Mouse (Mus musculus): Measurements from ENCODE around the gene Map3k13. TPM values are rescaled to one million over a fixed set of nuclear protein-coding genes. Genes with fewer than 3 reads are reported as not detected.

The Map3k13 gene
- polyA plus RNA-seq, 1 experiment from 2014 or later: 0.65 TPM

- Histone ChIP-seq H3K9ac (no peak overlapping the region), H3K4me2 (replicated peaks) (no peak overlapping the region), H3K36me3 (no peaks in the 10 kb centered on the region), H3K27ac (replicated peaks) (no peak overlapping the region), H3K4me3 (replicated peaks) (no peak overlapping the region), H3K9me3 (replicated peaks) (no peaks in the 10 kb centered on the region), H3K27me3 (no peaks in the 10 kb centered on the region), H3K4me1 (no peaks in the 10 kb centered on the region)
- 48% methylated on average over 7 of the region's 7 CpGs for whole genome bisulfite sequencing
- no peak for ATAC-seq (ENCODE audit: insufficient number of reproducible peaks, low FRiP score, low TSS enrichment, low read depth)
Observed at GRCm38 (mm10) chr16:21853446-21853941, 59.3 kb downstream of the Map3k13 start.

DNA sequence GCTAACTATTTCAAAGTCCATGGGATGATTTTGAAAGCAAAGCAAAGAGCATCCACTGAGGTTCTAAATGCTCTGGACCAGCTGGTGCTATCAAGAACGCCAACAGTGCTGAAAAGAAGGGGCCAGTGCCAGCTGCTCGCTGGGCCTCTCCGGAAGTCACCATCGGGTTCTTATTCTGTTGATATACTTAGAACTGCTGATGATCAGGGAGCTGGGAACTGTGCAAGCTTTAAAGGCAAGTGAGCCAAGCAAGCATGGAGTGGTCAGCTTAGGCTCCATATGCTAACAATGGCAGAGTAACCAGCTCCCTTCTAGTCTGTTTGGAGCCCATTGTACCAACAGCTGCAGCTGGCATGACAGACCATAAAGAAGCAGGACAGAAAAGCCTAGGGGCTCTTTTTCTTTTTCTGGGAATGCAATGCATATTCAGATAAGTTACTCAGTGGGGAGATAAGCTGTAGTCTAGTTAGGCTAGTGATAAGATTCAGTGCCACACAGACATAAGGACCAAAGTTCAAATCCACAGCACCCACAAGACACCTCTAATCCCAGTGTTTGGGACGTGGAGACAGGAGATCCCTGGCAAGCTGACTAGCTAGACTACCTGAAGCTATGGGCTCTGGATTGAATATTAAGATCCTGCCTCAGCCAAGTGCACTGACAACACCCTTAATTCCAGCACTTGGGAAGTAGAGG, 60.6 kb downstream of the Map3k13 start:
- H3K9me3 ChIP-seq (replicated peaks): no peaks in the 10 kb centered on the region
- no peak overlapping the region for H3K9ac ChIP-seq
- no peaks in the 10 kb centered on the region for H3K36me3 ChIP-seq
- H3K4me3 ChIP-seq (replicated peaks): no peak overlapping the region
- H3K27ac ChIP-seq (replicated peaks): no peak overlapping the region
- WGBS: 85% methylated on average over 5 of the region's 5 CpGs
- H3K4me1 ChIP-seq: no peaks in the 10 kb centered on the region
- ATAC-seq (ENCODE audit: insufficient number of reproducible peaks, low FRiP score, low TSS enrichment, low read depth): no peak
- no peaks in the 10 kb centered on the region for H3K27me3 ChIP-seq
- no peak overlapping the region for H3K4me2 ChIP-seq (replicated peaks)

- H3K4me1 ChIP-seq: no peaks in the 10 kb centered on the region
- no peak overlapping the region for H3K9ac ChIP-seq
- no peak overlapping the region for H3K4me3 ChIP-seq (replicated peaks)
- no peak for ATAC-seq (ENCODE audit: insufficient number of reproducible peaks, low FRiP score, low TSS enrichment, low read depth)
- no peak overlapping the region for H3K27ac ChIP-seq (replicated peaks)
- no peak overlapping the region for H3K4me2 ChIP-seq (replicated peaks)
- WGBS: 80% methylated on average over 5 of the region's 5 CpGs
- H3K36me3 ChIP-seq: no peaks in the 10 kb centered on the region
- H3K27me3 ChIP-seq: no peaks in the 10 kb centered on the region
- no peaks in the 10 kb centered on the region for H3K9me3 ChIP-seq (replicated peaks)
Observed at GRCm38 (mm10) chr16:21856134-21856533, 62.0 kb downstream of the Map3k13 start.

DNA sequence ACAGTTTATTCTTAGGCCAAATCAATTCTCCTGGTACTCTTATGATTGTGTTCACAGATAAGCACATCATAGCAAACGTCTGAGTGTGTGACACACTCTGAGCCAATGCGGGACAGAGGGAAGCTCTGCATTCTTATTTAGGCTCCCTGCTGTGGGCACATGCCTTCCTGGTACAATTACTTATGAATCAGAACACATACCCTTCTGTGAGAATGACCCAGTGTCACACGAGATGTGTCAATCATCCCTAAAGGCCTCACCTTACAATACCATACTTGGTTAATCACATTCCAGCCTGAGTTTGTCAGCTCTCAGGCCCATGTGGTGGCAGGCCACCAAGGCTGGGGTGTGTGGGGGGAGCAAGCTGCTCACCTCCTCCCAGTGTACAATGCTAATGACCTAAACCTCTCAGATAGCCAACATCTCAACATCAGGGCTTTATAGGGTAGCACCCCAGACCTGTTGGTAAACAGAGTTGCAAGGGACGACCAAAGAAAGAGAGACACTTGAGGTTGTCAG, 63.0 kb downstream of the Map3k13 start:
- no peaks in the 10 kb centered on the region for H3K4me1 ChIP-seq
- H3K4me2 ChIP-seq (replicated peaks): no peak overlapping the region
- H3K4me3 ChIP-seq (replicated peaks): no peak overlapping the region
- H3K9ac ChIP-seq: no peak overlapping the region
- ATAC-seq (ENCODE audit: insufficient number of reproducible peaks, low FRiP score, low TSS enrichment, low read depth): no peak
- WGBS: 53% methylated on average over 4 of the region's 4 CpGs
- H3K9me3 ChIP-seq (replicated peaks): no peaks in the 10 kb centered on the region
- no peaks in the 10 kb centered on the region for H3K27me3 ChIP-seq
- no peak overlapping the region for H3K27ac ChIP-seq (replicated peaks)
- H3K36me3 ChIP-seq: no peaks in the 10 kb centered on the region

- ATAC-seq (ENCODE audit: insufficient number of reproducible peaks, low FRiP score, low TSS enrichment, low read depth): no peak
- WGBS: 70% methylated on average over 6 of the region's 6 CpGs
- no peak overlapping the region for H3K4me3 ChIP-seq (replicated peaks)
Observed at GRCm38 (mm10) chr16:21858163-21858562, 64.0 kb downstream of the Map3k13 start.

DNA sequence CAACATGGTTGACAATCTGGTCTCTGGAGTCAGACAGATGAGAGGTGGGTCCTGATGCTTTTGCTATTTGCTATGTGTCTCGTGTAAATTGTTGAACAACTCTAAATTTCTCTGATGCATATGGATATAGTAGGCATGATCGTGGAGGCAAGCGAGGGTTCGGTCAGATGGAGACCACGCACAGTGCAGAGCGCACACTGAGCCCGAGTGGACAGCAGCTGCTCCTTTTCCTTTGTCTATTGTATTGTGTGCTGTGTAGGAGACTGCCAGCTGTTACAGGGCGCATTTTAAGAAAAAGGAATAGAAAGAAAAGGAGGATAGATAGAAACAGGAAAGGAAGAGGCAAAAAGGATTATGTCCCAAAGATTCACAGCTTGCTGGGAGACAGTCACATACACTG, 64.7 kb downstream of the Map3k13 start:
- Histone ChIP-seq H3K36me3 (no peaks in the 10 kb centered on the region), H3K4me3 (replicated peaks) (no peak overlapping the region), H3K4me1 (no peaks in the 10 kb centered on the region), H3K9ac (no peak overlapping the region), H3K27me3 (no peaks in the 10 kb centered on the region), H3K9me3 (replicated peaks) (no peaks in the 10 kb centered on the region), H3K4me2 (replicated peaks) (no peak overlapping the region), H3K27ac (replicated peaks) (no peak overlapping the region)
- ATAC-seq (ENCODE audit: insufficient number of reproducible peaks, low FRiP score, low TSS enrichment, low read depth): no peak
- WGBS: 68% methylated on average over 8 of the region's 8 CpGs

More at GRCm38 (mm10) chr16:21858163-21858562, 64.0 kb downstream of the Map3k13 start:
- Histone ChIP-seq H3K36me3 (no peaks in the 10 kb centered on the region), H3K4me1 (no peaks in the 10 kb centered on the region), H3K27me3 (no peaks in the 10 kb centered on the region), H3K27ac (replicated peaks) (no peak overlapping the region), H3K9ac (no peak overlapping the region), H3K4me2 (replicated peaks) (no peak overlapping the region), H3K9me3 (replicated peaks) (no peaks in the 10 kb centered on the region)

DNA sequence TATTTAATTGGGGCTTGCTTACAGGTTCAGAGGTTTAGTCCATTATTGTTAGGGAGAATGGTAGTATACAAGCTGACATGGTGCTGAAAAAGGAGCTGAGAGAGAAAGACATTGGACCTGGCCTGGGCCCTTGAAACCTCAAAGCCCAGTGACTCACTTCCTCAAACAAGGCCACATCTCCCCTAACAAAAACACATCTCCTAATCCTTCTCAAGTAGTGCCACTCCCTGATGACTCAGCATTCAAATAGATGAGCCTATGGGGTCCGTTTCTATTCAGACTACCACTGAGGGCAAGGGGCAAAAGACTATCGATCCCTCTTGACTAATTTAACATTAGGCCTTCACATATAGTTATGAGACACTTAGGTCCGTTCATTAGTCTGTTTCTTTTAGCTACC, 68.3 kb downstream of the Map3k13 start:
- WGBS: 85% methylated on average over 3 of the region's 3 CpGs
- H3K36me3 ChIP-seq: no peaks in the 10 kb centered on the region
- H3K4me2 ChIP-seq (replicated peaks): no peak overlapping the region
- H3K4me3 ChIP-seq (replicated peaks): no peak overlapping the region
- no peak overlapping the region for H3K27ac ChIP-seq (replicated peaks)
- no peak overlapping the region for H3K9ac ChIP-seq
- no peaks in the 10 kb centered on the region for H3K4me1 ChIP-seq
- no peak for ATAC-seq (ENCODE audit: insufficient number of reproducible peaks, low FRiP score, low TSS enrichment, low read depth)
- no peaks in the 10 kb centered on the region for H3K9me3 ChIP-seq (replicated peaks)
- no peaks in the 10 kb centered on the region for H3K27me3 ChIP-seq

DNA sequence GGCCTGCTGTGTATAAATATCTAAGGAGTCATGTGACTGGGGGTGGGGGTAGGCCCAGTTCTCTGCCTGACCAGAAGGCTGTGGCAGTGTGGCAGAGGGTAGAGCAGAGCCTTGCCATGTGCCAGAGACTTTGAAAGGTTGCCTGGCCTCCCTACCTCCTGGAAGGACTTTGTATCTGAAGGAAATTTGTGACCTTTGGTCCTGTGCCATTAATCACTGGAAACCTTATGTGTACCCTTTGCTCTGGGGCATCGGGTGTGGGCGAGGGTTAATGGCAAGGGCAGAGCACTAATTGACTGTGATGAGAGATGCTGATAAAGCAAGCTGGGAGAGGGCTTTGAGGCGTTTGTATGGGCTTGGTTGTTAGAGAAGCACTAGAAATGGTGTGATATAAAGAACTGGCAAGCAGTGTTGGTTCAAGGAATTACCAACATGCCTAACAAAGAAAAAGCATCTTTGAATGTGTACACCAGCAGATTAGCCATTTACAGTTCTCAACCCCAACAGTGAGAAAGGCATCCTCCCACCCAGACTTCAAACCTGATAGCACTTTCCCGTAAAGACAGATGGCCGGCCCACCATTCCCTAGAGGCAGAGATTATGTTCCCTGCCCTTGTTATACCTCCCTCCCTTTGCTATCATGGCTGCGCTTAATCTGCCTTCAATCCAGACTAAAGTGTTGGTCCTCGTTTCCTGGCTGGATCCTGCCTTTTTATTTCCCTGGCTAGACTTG, 71.3 kb downstream of the Map3k13 start:
- Histone ChIP-seq H3K4me3 (replicated peaks) (no peak overlapping the region), H3K27me3 (no peaks in the 10 kb centered on the region), H3K4me1 (no peaks in the 10 kb centered on the region), H3K27ac (replicated peaks) (no peak overlapping the region), H3K4me2 (replicated peaks) (no peak overlapping the region), H3K9ac (no peak overlapping the region), H3K9me3 (replicated peaks) (no peaks in the 10 kb centered on the region), H3K36me3 (no peaks in the 10 kb centered on the region)
- ATAC-seq (ENCODE audit: insufficient number of reproducible peaks, low FRiP score, low TSS enrichment, low read depth): no peak
- WGBS: 27% methylated on average over 7 of the region's 7 CpGs

DNA sequence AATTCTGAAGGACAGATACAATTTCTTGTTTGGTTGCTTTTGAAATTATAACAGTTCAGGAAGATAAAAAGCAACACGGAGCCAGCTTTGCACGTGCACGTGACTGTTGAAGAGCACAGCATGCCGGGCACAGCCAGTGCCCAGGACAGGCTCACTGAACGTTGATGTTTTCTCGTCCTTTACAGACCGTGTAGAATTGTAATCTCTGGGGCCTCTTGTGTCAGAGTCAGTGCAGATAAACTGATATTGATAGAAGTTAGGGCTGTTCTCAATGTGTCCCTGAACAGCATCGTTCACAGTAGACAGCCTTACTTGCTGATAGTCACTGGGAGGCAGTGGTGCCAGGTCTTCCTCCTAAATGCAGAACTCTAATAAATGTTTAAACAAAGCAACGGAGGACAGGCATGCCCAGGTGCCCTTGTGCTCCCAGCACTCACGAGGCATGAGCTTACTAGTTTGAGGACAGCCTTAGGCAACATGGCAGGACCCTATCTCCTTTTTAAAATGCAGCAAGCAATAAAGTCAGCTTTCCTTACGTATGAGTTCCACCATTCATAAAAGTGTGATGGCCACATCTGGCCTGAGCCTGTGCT, 71.9 kb downstream of the Map3k13 start:
- Histone ChIP-seq H3K9ac (no peak overlapping the region), H3K4me1 (no peaks in the 10 kb centered on the region), H3K4me3 (replicated peaks) (no peak overlapping the region), H3K27me3 (no peaks in the 10 kb centered on the region), H3K27ac (replicated peaks) (no peak overlapping the region), H3K36me3 (no peaks in the 10 kb centered on the region), H3K4me2 (replicated peaks) (no peak overlapping the region), H3K9me3 (replicated peaks) (no peaks in the 10 kb centered on the region)
- ATAC-seq (ENCODE audit: insufficient number of reproducible peaks, low FRiP score, low TSS enrichment, low read depth): no peak
- 50% methylated on average over 11 of the region's 11 CpGs for WGBS

DNA sequence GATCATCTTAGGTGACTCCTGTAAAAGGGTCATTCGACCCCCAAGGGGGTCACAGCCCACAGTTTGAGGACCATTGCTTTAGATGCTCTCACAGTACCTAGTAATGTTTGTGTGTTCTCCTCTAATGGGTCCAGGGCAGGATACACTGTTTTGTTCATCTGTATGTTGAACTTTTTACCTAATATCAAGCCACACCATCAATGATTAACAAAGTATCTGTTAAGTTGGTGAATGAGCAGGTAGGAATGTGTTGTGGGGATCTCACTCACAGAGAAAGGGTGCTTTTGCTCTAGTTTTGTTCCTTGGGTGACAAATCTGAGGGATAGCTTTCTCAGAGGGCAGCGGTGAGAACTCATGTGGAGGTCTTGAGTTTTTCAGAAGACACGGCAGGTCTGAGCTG, 73.6 kb downstream of the Map3k13 start:
- Histone ChIP-seq H3K9me3 (replicated peaks) (no peaks in the 10 kb centered on the region), H3K27me3 (no peaks in the 10 kb centered on the region), H3K27ac (replicated peaks) (no peak overlapping the region), H3K4me1 (no peaks in the 10 kb centered on the region), H3K4me2 (replicated peaks) (no peak overlapping the region), H3K9ac (no peak overlapping the region), H3K4me3 (replicated peaks) (no peak overlapping the region), H3K36me3 (no peaks in the 10 kb centered on the region)
- ATAC-seq (ENCODE audit: insufficient number of reproducible peaks, low FRiP score, low TSS enrichment, low read depth): no peak
- WGBS: 77% methylated on average over 3 of the region's 3 CpGs

DNA sequence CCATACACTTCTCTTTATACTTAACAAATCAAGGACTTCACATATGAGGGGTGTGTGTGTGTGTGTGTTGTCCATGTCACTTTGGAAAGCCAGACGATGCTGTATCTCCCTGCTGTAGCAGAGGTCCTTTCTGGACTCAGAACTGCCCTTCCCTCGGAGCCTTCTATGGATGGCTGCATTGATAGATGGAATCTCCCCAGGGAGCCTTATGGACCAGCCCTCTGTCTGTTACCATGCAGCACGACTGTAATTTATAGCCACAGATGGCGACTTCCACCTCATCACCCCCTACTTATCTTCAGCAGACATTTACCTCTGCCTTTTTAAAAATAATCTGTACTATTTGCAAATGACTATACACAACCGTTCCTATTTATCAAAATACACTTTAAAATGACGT, 74.5 kb downstream of the Map3k13 start:
- Histone ChIP-seq H3K4me1 (no peaks in the 10 kb centered on the region), H3K9ac (no peak overlapping the region), H3K4me3 (replicated peaks) (no peak overlapping the region), H3K4me2 (replicated peaks) (no peak overlapping the region), H3K9me3 (replicated peaks) (no peaks in the 10 kb centered on the region), H3K36me3 (no peaks in the 10 kb centered on the region), H3K27ac (replicated peaks) (no peak overlapping the region), H3K27me3 (no peaks in the 10 kb centered on the region)
- WGBS: 60% methylated on average over 6 of the region's 6 CpGs
- no peak for ATAC-seq (ENCODE audit: insufficient number of reproducible peaks, low FRiP score, low TSS enrichment, low read depth)
